Mouse (Mus musculus): ENCODE data around the gene Gm49322.

- TF ChIP-seq CTCF (IDR thresholded peaks at IDR 0.05; ENCODE audit: borderline replicate concordance, insufficient read depth, low read depth, low read length) (no peak), POLR2A (IDR thresholded peaks at IDR 0.05; ENCODE audit: borderline replicate concordance, insufficient read depth, low read length) (no peak)
Observed at GRCm38 (mm10) chr10:80603364-80603763, 2.5 kb upstream of the Gm49322 start.
